Mouse (Mus musculus) cerebellum, adult 11 months (tissue): ENCODE measurements at regions not wholly inside any gene's neighbourhood (a gene's known extent, or its start where the extent isn't known, plus 50 kb on each side); places are given as distances from the start of the nearest gene placed in this dataset.

Source experiments
- DNase-seq: peaks from one replicate; pipeline ENCODE4 v3.0.0; 2022

- DNase-seq, result no peak
Measured at GRCm38 (mm10) chr6:106876690-106877089, 76.8 kb upstream of the Crbn start.

DNA sequence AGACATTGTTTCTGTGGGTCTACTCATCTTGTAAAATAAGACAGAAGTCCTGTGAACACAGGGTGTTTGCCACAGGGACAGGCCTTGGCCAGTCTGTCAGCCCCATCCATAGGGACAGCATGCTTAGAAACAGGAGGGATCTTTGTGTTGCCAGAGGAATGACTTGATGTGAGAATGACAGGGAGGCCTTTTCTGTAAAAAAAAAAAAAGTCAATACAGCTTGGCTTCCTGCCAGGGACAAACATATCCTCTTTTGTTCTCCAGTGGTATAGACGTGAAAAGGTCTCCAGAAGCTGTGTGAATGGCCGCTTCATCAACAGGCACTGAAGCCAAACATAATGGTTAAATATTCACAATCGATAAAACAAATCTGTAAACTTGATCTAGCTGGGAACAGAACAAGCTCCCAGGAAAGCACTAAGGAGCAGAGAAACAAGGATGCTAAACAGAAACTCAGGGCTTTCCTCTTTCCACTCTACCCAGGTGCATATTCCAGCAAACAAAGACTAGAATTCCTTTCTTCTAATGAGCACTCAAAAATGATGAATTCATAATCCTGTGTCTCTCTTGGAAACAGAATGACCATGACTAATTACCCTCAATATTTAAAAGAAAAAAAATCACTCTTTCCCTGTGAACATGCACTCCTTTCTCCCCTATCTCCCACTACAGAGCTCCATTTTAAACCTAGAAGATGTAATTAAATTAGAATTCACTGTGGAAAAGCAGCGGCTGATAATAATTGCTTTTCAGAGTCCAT is 92.2 kb upstream of the Crbn start:
- no peak for DNase-seq

DNA sequence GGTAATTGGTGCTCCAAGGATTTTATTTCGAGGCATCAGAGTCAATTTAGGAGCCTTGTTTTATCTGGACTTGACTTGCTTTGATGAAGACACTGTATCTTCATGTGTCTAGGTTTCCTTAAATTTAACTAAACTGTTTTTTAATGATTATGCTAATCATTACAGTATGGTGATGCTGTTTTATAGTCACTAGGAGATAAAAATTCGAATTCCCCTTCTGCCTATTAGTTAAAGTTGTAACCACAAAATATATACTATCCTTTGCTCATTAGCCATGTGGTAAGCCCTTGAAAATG is 92.7 kb upstream of the Crbn start:
- no peak for DNase-seq

- DNase-seq, result no peak
Measured at GRCm38 (mm10) chr6:106903953-106904683, 104.2 kb upstream of the Crbn start.

GRCm38 (mm10) chr6:106915121-106915520 is 115.2 kb upstream of the Crbn start:
- DNase-seq, result no peak

DNA sequence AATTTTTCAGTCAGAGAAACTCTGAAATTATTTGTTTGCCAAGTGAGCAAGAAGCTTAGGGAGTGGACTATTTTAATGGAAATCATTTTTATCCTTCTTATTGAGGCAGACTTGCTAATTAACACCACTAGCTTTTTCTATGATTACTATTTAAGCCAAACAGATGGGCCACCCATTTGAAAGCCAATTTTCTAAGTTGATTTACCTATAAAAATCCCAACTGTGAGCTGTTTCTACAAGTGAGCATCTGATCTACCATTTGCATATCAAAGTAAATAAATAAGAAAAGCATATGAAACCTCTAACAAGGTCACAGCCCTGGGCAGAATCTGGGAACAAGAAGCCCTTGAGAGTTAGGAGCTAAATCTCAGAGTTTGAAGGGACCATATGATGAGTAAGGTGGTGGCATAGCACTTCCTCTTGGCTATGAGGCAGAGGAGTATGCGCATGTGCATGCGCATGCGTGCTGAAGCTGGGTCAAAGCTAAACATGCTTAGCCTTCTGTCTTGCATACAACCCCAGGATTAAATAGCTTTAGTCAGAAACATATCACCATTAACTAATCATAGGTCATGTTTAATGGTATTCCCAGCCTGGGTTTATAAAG is 116.9 kb upstream of the Crbn start:
- DNase-seq, result no peak

GRCm38 (mm10) chr6:106920951-106921350 is 121.1 kb upstream of the Crbn start:
- peak; percentile 72 for DNase-seq

DNA sequence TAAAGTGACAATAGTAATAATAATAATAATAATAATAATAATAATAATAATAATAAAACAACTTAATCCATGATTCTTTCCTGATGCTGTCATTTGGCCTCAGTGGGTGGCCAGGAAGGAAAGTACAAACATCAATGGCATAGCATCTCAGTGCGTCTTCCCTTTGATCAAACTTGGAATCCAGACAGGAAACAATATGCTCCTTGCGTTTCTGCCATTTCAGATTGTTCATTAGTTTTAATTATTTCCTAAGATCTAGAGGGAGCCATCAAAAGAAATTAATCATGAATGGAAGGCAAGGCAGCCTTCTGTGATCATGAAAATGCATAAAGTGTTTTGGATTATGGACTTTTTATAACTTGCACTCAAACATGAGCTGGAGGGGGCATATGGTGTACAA is 125.6 kb upstream of the Crbn start:
- no peak for DNase-seq

DNA sequence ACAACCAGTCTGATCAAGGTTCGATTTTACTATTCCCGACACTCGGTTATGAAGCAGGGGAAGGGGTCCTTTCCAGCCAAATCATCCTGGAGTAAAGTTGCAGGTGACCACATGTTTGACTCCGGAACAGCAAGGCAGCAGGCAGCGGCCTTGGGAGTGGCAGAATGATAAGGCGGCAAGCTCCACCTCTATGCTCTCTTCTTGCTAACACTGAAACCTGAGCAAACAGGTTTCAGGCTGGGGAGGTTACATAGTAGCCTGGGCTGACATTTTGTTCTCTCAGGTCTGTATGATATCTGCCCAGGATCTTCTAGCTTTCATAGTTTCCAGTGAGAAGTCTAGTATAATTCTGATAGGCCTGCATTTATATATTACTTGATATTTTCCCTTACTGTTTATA is 133.7 kb upstream of the Crbn start:
- no peak for DNase-seq

- no peak for DNase-seq
Measured at GRCm38 (mm10) chr6:106946227-106946927, 146.5 kb upstream of the Crbn start.

DNA sequence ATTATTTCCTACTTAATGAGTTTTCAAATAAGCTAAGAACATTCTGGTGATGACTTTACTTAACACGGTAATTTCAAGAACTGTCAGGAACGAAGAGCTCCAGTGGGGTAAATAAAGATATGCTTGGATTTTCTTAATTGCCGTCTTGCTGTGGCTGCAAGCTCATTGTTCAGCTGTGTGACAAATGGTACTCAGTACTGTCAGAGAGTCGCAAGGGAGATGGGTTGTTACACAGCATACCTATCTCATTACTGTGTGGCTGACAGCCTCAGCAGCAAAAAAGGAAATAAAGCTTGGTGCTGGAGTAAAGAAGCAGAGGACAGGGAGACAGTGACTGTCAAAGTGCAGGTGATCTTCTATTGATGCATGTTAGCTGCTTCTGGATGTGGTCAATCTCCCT is 151.0 kb upstream of the Crbn start:
- DNase-seq, result no peak

DNA sequence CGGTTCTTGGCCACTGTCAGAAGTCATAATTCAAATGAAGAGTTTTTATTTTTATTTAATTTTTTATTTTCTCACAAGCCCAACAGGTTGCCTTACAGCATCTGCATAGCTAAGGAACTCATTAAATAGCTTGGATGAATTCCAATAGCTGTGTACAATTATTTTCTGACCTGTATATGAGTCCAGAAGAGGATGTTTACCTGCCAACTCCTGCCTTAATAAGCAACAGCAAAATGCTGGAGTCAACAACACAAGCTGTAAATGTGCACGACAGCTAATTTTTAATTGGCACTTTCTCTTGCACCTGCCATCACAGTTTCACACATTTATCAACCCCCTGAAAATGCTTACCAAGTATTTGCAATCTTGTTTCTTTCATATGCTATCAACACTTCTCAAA is 161.4 kb upstream of the Crbn start:
- DNase-seq, result no peak

- peak; percentile 2 for DNase-seq
Measured at GRCm38 (mm10) chr6:106964337-106964736, 164.5 kb upstream of the Crbn start.

GRCm38 (mm10) chr6:106975439-106975838 is 175.6 kb upstream of the Crbn start:
- DNase-seq, result no peak

- no peak for DNase-seq
Measured at GRCm38 (mm10) chr6:106978721-106979120, 178.8 kb upstream of the Crbn start.

- no peak for DNase-seq
Measured at GRCm38 (mm10) chr6:106979755-106980154, 179.9 kb upstream of the Crbn start.

DNA sequence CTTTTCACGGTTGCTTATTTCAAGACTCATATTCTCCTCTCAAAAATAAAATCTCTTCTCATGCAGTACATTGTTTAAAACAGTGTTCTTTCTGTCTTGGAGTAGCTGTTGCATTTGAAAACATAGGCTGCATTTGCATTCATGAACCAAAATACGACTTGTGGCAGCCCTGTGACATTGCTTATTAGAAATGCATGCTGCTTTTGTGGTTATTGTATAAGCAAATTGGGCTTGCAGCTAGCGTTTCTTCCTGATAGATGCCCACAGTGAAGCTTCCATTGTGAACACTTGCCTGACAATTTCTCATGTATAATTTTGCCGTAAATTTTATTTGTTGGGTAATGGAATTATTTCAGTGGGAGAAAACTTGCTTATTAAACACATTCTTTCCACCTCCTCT is 180.3 kb upstream of the Crbn start:
- no peak for DNase-seq

GRCm38 (mm10) chr6:106981232-106981631 is 181.4 kb upstream of the Crbn start:
- no peak for DNase-seq

GRCm38 (mm10) chr6:106985132-106985801 is 185.4 kb upstream of the Crbn start:
- DNase-seq, result no peak

GRCm38 (mm10) chr6:106991586-106991985 is 191.7 kb upstream of the Crbn start:
- DNase-seq, result no peak

GRCm38 (mm10) chr6:107004406-107005120 is 204.7 kb upstream of the Crbn start:
- no peak for DNase-seq

DNA sequence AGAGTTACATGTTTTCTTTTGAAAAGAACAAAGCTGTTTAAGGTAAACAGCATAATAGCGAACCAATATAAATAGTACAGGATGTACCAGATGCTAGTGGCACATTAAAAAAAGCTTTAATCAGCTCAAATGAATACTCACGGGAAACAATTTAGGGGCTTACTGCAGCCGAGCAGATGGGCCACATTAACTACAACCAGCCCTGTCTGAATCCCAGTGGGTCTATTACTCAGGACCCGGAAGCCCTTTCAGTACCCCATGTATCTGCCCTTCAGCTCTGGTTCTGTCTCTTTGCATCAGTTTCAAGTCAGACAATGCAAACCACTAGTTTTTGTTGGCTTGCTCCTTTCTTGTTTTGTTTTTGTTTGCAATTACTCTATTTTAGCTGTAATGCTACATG is 210.9 kb upstream of the Crbn start:
- DNase-seq, result no peak
